Mouse (Mus musculus) erythroblast, embryonic 14.5 days (primary cell): ENCODE data around the gene Calml4.

Experiments
- GATA1 ChIP-seq: IDR thresholded peaks from 2 replicates; pipeline ENCODE4 v1.6.1; 2012; ENCODE audit warnings: low read length, inconsistent platforms, mixed read lengths
- TAL1 ChIP-seq: IDR thresholded peaks from 3 replicates; pipeline ENCODE4 v1.6.1; 2012; ENCODE audit warnings: low read length, inconsistent platforms, mixed read lengths

DNA sequence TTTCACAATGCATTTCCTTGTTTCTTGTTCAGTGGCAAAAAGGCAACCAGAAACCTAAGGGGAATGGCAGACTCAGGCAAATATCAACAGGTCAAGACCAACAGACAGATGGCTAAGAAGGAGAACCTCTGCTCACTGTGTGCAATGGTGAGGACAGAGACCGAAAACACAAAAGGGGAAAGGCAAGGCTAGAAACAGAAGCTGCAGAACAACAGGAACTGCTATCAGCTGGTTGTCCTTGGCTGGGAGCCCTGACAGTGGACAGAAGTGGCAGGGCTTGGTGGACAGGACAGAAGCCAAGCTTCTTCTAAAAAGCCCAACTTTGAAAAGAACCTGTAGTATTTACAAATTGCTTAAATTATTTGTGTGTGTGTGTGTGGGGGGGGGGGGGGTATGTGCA is 36.6 kb downstream of the Calml4 start:
- TF ChIP-seq GATA1 (no peak), TAL1 (no peak)
